Mouse (Mus musculus): ENCODE measurements around the gene Apol9b.
"Not testable (repeated sequence)": the region's sequence is repeated elsewhere in the genome, so short reads cannot be mapped to it uniquely, and the experiment has no call there.

Apol9b gene

DNA sequence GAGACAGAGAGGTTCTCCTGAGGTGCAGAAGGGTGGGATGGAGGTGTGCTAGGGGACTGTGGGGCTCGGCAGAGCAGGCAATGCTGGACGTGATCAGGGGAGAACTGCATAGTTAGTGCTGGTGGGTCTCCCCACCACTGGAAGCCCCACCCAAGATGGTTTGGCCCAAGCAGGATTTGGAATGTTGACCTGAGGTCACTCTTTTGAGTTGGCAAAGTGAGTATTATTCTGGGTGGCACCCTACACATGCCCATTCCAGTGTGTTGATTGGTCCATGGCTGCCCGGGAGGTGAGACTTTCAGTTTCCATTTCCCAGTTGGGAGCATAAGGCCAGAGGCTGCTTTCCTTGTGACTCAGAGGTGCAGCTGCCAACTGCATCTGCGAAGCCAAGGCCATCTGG lies at the start of gene Apol9b:
Apol9b (plus strand) TSS at position 301 of the 400 bp plus-strand sequence.
- DNase-seq = not testable (repeated sequence)

DNA sequence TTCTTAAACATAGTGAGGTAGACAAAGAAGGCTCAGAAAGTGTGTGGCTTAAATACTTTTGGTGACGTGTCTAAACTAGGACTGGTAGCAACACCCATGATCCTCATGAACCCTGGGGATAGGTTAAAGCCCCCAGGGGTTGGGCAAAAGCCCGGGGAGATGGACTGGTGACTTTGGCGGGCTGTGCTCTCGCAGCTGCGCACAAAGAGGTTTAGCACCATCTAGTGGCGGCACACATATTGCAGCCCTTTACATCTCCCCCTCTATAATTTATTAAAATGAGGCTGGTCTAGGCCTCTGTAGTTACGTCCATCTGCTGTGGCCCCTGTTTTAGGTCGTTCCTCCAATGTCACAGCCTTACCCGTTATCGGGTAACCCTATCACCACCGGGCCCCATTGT lies 44.9 kb upstream of the Apol9b start:
- DNase-seq = not testable (repeated sequence)

DNA sequence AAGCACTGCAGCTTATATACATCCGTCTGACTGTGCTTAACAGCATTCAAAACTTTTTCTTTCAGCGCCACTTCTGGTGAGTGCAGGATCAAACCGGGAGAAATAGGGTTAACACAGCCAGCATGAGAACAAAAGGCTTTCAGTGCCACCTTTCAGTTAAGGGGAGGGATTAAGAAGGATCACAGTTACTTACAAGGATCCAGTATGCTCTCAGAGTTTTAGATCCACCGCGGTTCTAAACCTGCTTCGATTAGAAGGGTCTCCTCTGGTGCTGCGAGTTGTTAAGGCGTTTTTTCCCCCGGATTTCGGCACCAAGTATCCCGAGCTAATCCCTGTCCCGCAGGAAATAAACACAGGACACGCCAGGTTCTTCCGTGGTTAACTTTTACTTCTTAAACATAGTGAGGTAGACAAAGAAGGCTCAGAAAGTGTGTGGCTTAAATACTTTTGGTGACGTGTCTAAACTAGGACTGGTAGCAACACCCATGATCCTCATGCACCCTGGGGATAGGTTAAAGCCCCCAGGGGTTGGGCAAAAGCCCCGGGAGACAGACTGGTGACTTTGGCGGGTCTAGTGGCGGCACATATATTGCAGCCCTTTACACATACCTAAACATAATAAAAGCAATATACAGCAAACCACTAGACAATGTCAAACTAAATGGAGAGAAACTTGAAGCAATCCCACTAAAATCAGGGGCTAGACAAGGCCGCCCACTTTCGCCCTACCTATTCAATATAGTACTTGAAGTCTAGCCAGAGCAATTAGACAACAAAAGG lies 37.1 kb upstream of the Apol9b start:
- DNase-seq = not testable (repeated sequence)

DNA sequence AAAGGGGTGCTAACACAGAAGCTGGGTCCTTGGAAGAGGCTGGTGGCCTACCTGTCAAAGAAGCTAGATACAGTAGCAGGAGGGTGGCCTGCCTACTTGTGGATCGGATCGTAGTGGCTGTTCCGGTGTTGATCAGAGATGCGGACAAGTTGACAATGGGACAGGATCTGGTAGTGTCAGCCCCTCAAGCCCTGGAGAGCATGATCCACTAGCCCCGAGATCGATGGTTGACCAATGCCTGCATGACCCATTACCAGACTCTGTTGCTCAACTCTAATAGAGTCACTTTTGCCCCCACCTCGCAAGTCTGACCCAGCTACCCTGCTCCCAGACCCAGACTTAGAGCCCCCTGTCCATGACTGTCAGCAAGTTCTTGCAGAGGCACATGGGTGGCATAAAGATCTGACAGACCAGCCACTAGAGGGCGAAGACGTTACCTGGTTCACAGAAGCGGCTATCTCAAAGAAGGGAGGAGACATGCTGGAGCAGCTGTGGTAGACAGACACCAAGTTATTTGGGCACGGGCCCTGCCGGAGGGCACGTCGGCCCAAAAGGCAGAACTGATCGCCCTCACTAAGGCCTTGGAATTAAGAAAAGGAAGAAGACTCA lies 34.0 kb upstream of the Apol9b start:
- not testable (repeated sequence) for DNase-seq

DNA sequence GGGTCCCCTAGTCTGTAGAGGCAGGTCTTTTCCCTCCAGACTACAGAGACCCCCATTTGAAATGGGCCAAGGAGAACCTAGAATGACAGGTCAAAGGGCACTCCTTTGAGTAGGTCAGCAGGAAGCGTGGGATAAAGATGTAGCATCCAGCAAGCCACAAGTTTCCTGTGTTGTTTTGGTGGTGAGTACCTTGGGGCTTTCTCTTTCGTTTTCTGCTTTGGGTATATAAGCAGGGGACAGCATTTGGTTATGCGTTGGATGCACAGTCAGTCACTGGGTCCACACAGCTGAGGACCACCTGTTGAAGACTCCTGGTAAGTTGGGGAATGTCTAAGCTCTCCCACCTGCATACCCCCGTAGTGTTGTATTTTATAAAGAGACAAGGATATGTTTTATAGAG lies 30.2 kb upstream of the Apol9b start, which contains the start of gene Apol7e:
Apol7e (plus strand) TSS at position 202 of the 400 bp plus-strand sequence.
- DNase-seq = not testable (repeated sequence)

DNA sequence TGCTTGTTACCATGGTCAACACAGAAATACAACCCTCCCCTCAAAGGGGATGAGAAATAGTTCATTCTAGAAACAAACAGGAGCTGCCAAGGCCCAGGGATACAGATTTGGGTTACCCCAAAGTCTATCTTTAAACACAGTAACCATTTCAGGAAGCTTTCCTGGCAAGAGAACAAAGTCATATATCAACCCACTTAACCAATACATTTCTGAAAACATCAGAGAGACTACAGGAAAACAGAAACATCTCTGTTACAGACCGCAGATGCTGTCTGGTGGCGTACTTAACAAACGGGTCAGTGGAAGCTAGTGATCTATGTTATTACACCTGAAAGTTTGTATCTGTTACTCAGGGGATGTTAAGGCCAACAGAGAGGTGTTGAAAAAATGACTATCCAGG lies 23.5 kb upstream of the Apol9b start:
- DNase-seq = not testable (repeated sequence)

DNA sequence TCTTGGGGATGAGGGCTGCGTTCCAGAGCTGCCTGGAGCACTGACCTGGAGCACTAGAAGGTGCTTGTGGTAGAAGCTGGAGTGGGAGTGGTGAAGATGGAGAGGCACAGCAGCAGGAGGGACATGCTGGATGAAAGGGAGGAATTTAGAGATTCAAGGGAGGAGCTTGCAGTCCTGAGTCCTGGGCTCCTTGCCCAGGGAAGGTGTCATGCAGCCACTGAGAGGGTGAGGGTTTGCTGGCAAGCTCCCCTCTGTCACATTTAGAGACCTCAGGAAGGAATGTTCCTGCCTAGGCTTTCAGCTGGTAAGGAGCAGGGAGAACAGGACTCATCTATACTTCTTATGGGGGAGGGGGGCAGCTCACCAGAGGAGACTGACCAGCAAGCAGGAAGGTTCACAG lies 19.9 kb upstream of the Apol9b start:
- DNase-seq = not testable (repeated sequence)

DNA sequence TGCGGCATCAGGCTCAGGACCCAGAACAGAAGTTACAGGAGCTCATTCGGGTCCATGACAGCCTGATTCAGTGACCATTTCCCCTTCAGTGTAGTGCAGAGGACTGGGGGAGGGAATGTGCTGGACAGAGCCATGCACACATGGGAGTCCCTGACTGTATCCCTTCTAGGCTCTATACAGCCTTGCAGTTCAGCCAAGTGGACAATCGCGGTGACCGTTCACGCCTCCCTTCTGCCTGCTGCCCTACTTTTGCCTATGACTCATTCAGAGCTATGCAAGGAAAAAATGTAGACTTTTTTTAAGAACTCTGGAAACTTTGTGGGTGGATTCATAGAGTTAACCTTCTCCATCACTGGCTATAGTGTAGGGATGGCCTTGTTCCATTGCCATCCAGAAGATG lies 10.6 kb upstream of the Apol9b start:
- DNase-seq = not testable (repeated sequence)

DNA sequence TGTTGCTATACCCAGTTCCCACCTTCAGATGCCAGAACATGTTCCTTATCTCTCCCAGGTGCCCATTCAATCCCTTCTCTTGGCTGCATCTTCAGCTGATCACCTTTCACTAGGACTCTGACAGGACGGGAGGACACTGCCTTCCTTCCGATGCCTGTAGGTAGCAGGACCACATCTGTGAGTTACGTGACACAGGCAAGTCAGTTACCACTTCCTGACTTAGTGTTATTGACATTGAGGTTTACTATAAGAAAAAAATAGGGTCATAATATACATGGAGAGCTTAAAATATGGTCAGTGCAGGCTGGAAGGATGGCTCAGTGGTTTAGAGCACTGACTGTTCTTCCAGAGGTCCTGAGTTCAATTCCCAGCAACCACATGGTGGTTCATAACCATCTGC lies 7.3 kb upstream of the Apol9b start:
- not testable (repeated sequence) for DNase-seq

DNA sequence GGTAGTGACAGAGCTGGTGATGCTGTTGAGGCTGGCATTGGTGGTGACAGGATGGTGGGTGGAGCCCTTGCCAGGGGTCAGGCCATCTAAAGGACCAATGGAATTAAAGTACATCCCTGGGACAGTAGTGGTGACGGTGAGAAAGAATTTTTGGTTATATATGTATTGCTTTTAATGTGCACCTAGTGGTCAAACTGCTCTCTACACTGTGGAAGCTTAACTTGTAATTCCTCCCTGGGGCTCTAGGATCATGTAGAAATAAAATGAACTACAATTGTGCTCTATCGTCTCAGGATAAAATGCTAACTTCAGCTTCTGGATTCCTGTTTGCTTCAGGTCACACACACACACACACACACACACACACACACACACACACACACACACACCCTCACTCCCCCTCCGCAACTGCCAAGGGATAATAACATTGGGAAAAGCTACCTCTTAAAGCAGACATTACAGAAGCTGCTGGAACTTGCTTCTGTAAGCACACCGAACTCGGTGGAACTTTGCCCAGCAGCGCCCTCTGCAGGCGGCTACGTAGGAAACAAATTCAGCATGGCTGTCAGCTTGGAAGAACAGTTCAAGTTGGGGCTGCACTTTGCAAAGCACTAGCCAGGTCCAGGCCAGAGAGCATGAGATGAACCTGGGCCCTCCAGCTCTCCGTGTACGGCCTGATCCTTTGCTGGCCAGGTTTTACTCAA lies 4.5 kb upstream of the Apol9b start:
- not testable (repeated sequence) for DNase-seq

DNA sequence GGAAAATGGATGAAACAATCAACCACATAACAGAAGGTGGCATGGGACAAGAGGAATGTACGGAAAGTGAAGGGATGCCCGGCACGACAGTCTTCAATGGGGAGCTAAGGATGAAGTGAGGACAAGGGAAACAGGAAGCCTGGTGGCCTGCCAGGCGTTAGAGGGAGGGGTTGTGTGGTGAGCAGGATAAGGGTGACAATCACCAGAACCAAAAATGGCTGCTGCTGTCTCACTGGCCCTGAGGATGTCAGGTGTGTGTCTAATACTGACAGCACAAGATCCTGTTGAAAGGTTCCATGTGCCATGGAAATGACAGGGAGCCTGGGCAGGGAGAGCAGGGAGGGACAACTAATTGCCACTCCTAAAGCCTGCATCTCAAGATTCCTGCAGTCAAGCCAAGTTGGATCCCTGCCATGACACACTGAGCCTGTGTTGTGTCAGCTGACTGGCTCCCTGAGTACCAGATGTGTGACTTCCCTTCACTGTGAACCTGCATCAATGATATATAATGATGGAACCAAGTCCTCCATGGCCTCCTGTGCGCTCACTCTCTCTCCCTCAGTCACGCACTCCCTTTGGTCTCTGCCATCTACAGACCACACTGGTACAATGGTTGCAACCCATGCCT lies 3.3 kb upstream of the Apol9b start:
- not testable (repeated sequence) for DNase-seq

DNA sequence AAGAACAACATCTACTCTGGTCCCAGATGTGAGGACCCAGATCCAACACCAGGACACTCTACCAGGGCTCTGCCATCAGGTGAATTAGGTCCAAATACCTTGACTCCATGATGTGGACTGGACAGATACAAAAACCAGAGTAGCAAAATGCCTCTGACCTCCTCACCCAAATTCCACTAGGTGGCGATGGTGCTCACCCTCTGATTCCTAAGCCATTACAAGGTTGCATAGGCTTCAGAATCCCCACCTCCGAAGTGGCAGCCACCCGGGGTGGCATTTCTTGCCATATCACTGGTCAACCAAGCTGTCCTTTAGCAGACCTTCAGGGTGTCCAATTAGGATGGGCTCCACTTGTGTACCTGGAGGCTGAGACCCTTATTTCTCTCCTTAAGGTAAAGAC lies 1.7 kb upstream of the Apol9b start:
- not testable (repeated sequence) for DNase-seq

DNA sequence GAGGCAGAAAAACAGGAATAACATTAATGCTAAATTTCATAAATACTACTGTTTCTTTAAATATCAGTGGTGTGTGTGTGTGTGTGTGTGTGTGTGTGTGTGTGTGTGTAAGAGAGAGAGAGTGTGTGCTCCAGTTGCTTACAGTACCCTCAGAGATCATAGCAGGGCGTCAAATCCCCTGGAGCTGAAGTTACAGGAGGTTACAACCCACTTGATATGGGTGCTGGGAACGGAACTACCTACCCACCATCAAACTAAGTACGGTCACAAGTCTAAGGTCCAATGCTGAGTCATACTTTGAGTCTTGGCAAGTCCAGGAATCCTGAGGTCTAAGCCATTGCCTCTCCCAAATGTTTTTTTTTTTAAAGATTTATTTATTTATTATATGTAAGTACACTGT lies 1.1 kb upstream of the Apol9b start:
- not testable (repeated sequence) for DNase-seq

DNA sequence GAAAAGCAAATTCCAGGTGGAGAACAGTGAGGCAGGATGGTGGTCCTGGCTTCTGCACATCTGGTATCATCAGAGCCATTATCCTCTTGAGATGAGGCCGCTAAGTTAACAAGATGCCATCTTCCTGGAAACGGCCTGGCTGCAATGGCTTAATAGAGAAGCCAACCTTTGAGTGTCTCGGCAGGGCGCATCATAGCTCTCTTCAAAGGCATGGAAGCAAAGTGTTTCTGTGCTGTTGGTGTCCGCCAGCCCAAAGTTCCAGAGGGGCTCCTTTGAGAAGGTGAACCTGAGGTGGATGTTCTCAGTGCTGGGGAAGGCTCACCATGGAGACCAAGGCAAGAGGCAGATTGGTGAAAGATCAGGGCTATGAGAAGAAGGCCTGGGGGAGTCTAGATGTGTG lies 2.8 kb downstream of the Apol9b start:
- no peak for DNase-seq

DNA sequence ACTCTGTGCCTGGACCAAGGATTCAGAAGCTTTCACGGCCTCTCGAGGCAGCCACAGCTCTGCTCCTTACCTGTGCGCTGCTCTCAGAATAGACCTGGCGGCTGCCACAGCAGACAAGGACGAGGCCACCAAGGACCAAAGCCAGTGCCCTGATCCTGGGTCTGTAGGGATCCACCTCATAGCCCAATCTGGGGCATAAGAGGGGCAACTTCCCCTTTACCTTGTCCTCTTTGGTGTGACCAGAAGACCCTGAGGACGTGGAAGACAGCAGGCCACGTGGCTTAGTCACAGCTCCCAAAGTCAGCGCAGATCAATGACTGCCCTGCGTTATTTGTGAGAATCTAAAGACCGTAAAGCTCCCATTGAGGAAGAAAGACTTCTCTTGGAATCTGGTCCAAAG lies 4.0 kb downstream of the Apol9b start:
- DNase-seq = not testable (repeated sequence)

DNA sequence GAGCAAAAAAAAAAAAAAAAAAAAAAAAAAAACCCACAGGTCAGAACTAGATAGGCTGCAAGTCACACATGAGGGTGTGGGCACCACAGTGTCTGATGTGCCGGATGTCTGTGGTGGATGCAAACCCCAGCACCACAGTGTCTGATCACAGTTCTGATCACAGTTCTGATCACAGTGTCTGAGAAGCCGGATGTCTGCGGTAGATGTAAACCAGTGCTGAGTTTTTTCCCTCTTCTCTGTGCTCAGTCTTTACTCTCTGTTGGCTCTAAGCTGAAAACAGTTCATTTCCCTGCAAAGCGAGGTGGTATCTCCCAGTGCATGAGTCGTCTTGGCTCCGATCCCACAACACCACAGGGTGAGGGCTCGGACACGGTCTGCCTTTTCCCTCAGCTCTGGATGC lies 4.5 kb downstream of the Apol9b start:
- DNase-seq = not testable (repeated sequence)

DNA sequence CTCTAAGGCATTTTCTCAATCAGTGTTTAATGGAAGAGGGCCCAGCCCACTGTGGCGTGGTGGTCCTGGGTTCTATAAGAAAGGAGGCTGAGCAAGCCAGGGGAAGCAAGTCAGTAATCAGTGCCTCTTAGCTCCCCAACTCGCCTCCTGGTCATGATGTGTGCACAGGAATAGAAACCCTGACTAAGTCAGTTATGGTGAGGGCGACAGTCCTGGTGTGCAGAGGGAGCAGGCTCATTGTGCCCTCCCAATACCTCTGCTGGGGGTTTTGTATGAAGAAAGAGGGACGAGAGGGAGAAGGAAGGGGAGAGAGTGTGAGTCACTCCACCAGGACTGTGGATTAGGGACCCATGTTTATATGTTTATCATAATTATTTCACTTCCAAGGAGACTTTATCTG lies 5.1 kb downstream of the Apol9b start:
- DNase-seq = not testable (repeated sequence)

DNA sequence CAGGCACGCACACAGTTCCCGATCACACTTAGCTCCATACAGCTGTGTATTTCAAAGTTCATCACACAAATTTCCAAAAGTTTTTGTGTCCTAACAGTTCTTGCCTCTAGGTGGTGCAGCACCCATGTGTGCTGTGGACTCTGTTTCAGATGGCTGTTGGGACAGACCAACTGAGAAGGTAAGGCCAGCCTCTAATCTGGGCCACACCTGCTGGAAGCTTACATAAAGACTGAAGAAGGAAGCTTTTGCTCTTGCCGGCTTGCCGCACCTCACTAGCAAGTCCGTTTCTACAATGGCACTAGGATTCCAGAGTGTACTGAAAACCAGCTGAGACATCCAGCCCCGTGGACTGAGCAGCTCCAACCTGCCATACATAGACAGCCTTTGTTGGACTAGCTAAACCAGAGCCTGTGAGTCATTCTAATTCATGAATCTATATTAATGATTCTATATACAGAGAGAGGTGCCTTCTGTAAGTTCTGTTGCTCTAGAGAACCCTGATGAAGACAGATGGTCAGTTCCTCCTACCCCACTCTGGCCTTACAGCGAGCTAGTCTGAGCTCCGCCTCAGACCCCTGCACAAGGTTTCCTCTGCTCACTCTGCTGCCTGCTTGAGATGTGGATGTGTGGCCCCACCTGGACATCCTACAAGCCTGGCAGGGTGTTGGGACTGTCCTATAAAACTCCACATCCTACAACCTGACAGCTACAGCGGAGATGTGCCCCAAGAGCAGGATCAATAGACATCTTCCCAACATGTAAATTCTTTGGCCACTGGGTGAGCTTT lies 11.9 kb downstream of the Apol9b start:
- DNase-seq = no peak

DNA sequence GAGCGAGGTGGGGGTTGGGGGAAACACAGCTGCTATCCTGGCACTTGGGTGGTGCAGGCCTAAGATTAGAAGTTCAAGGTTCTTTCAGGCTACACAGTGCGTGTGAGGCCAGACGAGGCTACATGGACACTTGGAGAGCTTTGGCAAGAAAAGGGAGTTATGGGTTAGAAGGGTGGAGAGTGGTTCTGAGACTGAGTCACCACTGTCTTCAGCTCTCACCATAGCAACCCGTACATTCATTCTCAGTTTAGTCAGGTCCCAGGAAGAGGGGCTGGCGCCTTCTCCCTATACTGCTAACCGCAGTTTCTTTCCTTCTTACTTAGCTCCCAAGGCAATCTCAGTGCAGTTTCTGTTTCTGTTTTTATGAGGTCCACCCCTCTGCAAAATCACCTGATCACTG lies 12.7 kb downstream of the Apol9b start:
- not testable (repeated sequence) for DNase-seq

DNA sequence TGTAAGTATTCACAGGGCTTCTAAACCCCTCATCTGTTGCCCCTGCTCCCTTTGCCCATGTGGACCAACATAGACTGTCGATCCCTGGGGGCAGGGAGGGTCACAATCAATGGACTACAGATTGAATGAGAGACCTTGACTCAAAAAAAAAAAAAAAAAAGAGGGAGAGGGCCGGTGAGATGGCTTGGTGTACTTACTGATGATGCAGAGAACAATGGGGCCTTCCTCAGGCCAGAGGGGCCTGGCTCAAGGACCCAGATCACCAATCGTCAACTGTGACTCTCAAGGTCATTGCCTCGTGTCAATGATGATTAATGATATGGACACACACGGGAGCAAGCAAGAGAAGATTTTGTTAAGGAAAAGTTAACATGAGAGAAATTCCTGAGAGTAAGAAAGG lies 15.8 kb downstream of the Apol9b start:
- no peak for DNase-seq

DNA sequence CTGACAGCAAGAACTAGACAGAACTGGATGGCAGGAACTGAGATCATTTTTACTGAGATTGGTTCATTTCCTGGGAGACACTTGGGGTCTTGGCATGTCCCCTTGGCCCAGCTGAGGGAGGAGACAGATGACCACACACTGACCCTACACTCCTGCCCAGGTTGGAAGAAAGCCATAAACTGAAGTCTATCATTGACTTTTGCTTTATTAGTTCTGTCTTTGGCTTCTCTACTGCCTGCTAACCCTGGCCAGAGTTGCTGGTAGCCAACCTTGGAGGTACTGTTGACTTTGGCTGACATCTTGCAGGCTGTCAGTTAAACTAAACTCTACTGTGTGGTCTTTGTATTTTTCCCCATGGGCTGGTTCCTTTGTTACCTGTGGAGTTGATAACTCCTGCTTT lies 16.2 kb downstream of the Apol9b start:
- no peak for DNase-seq

DNA sequence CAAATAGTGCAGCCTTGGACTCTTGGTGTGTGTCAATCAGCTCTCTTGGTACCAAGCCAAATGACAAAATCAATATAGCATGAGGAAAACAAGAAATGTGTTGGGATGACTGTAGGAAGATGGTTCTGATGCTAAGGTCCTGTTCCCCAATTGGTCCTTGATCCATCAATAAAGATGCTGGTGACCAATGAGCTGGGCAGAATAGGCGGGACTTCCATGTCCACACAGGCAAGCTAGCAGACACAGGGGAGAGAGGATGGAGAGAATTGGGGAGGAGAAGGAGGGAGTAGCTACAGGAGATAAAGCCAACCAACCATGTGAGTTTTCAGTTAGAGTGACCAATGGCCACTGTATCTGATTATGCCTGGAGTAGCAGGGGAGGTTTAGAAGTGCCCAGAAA lies 17.5 kb downstream of the Apol9b start:
- DNase-seq = no peak
